Mouse (Mus musculus) spleen, adult 2 months (tissue): ENCODE results near the gene Ror1. TPM values are rescaled to one million over a fixed set of nuclear protein-coding genes. Genes with fewer than 3 reads are reported as not detected.

Source experiments
- DNase-seq, 2 experiments: peaks; one replicate each; pipeline versions ENCODE4 v3.0.0 to v3.0.0-alpha.2; 2012 to 2021; ENCODE audit warnings: low spot score in 2 of 2, low read depth in 1 of 2
- H3K27ac ChIP-seq: fragments of 200-500 bp; 2 replicates; pipeline ENCODE4 v1.5.1; 2012; ENCODE audit warnings: low read length, inconsistent platforms; ENCODE audit not compliant: insufficient read depth
- H3K27me3 ChIP-seq: fragments of 200-500 bp; 2 replicates; pipeline ENCODE4 v1.6.1; 2012; ENCODE audit warnings: mild to moderate bottlenecking, moderate library complexity, low read length, inconsistent platforms; ENCODE audit not compliant: control insufficient read depth, insufficient read depth
- H3K36me3 ChIP-seq: fragments of 200-500 bp; 2 replicates; pipeline ENCODE4 v1.6.1; 2012; ENCODE audit warnings: mild to moderate bottlenecking, low read length, inconsistent platforms; ENCODE audit not compliant: control insufficient read depth, insufficient read depth
- H3K4me1 ChIP-seq: fragments of 200-500 bp; 2 replicates; pipeline ENCODE4 v1.6.1; 2011; ENCODE audit warnings: inconsistent platforms; ENCODE audit not compliant: control insufficient read depth, insufficient read depth, insufficient read length
- H3K4me3 ChIP-seq: fragments of 200-500 bp; 2 replicates; pipeline ENCODE4 v1.5.1; 2011; ENCODE audit warnings: mild to moderate bottlenecking, inconsistent platforms; ENCODE audit not compliant: insufficient read depth, insufficient read length; ENCODE audit errors: extremely low read depth
- CTCF ChIP-seq: fragments of 200-500 bp; IDR thresholded peaks from 2 replicates; pipeline ENCODE4 v1.5.1; 2011; ENCODE audit warnings: mild to moderate bottlenecking, inconsistent platforms; ENCODE audit not compliant: insufficient read depth, insufficient read length, insufficient replicate concordance; ENCODE audit errors: extremely low read depth
- POLR2A ChIP-seq: fragments of 200-500 bp; IDR thresholded peaks from 2 replicates; pipeline ENCODE4 v1.6.1; 2011; ENCODE audit warnings: low read depth, low read length, inconsistent platforms
- WGBS: fragments of 180-500 bp; shearing (Covaris S2); methylation state at CpG from one replicate; pipeline ENCODE4 v1.1.7; 2018; 5-methylcytosine and 5-hydroxymethylcytosine counted together
- polyA plus RNA-seq: library from polyadenylated mRNA; depleted of rRNA; stranded (reverse); fragments of >200 nt; gene quantifications from 2 replicates; pipeline ENCODE4 v1.2.3, GENCODE M21; 2012

The Ror1 gene
- polyA plus RNA-seq, 1 experiment, result 0.64 TPM

GRCm38 (mm10) chr4:100401581-100402470, 306.2 kb downstream of the Ror1 start:
- Histone ChIP-seq H3K36me3 (no peaks in the 10 kb centered on the region), H3K4me3 (no peak overlapping the region), H3K4me1 (no peaks in the 10 kb centered on the region), H3K27me3 (no peaks in the 10 kb centered on the region), H3K27ac (no peak overlapping the region)
- TF ChIP-seq POLR2A, result no peak
- no peak for TF ChIP-seq CTCF
- DNase-seq, result no peak
- WGBS, result 88% methylated on average over 14 of the region's 14 CpGs

GRCm38 (mm10) chr4:100407261-100407874, 311.8 kb downstream of the Ror1 start:
- TF ChIP-seq POLR2A, result no peak
- TF ChIP-seq CTCF, result no peak
- Histone ChIP-seq H3K27ac (0 out of 2 replicates have a peak overlapping the region, but pooled peaks have one; percentile 9), H3K4me3 (no peak overlapping the region), H3K27me3 (no peaks in the 10 kb centered on the region), H3K36me3 (no peaks in the 10 kb centered on the region), H3K4me1 (no peaks in the 10 kb centered on the region)
- DNase-seq, result peak in 1 of 2 experiments; percentile 7
- WGBS, result 34% methylated on average over 9 of the region's 9 CpGs

GRCm38 (mm10) chr4:100409521-100409920, 313.9 kb downstream of the Ror1 start:
- DNase-seq, result no peak
- WGBS, result 94% methylated on average over 8 of the region's 8 CpGs
- H3K4me3 ChIP-seq, result no peak overlapping the region
- no peaks in the 10 kb centered on the region for H3K36me3 ChIP-seq
- TF ChIP-seq POLR2A, result no peak
- TF ChIP-seq CTCF, result no peak
- H3K27me3 ChIP-seq, result no peaks in the 10 kb centered on the region
- H3K4me1 ChIP-seq, result no peaks in the 10 kb centered on the region
- no peak overlapping the region for H3K27ac ChIP-seq

- TF ChIP-seq CTCF, result no peak
- TF ChIP-seq POLR2A, result no peak
- Histone ChIP-seq H3K27me3 (no peaks in the 10 kb centered on the region), H3K36me3 (no peaks in the 10 kb centered on the region), H3K4me1 (no peaks in the 10 kb centered on the region), H3K4me3 (no peak overlapping the region), H3K27ac (no peak overlapping the region)
- DNase-seq, result no peak
- 87% methylated on average over 13 of the region's 13 CpGs for WGBS
Observed at GRCm38 (mm10) chr4:100411841-100412539, 316.4 kb downstream of the Ror1 start.

- TF ChIP-seq POLR2A, result no peak
- TF ChIP-seq CTCF, result no peak
- 57% methylated on average over 3 of the region's 3 CpGs for WGBS
Observed at GRCm38 (mm10) chr4:100422756-100423155, 327.2 kb downstream of the Ror1 start.

GRCm38 (mm10) chr4:100426101-100426500, 330.5 kb downstream of the Ror1 start:
- TF ChIP-seq POLR2A (no peak), CTCF (no peak)
- no peak for DNase-seq
- Histone ChIP-seq H3K36me3 (no peaks in the 10 kb centered on the region), H3K4me3 (no peak overlapping the region), H3K4me1 (no peaks in the 10 kb centered on the region), H3K27ac (no peak overlapping the region), H3K27me3 (no peaks in the 10 kb centered on the region)
- 78% methylated on average over 1 of the region's 1 CpGs for WGBS

More at GRCm38 (mm10) chr4:100422756-100423155, 327.2 kb downstream of the Ror1 start:
- H3K4me1 ChIP-seq, result no peaks in the 10 kb centered on the region
- no peak overlapping the region for H3K27ac ChIP-seq
- no peaks in the 10 kb centered on the region for H3K27me3 ChIP-seq
- no peak overlapping the region for H3K4me3 ChIP-seq
- no peaks in the 10 kb centered on the region for H3K36me3 ChIP-seq
- DNase-seq, result no peak
